Mouse (Mus musculus) mesoderm, embryonic 11.5 days (tissue): Measurements from ENCODE around the gene Sparcl1.

ENCODE experiments used
- DNase-seq: peaks from one replicate; pipeline ENCODE4 v3.0.0-alpha.2; 2012; ENCODE audit warnings: low read depth, low spot score

The Sparcl1 gene

GRCm38 (mm10) chr5:104113491-104114172 is at the start of gene Sparcl1:
TSS of gene Sparcl1 (minus strand) at chr5:104113733.
- peak; percentile 56 for DNase-seq

- no peak for DNase-seq
Measured at GRCm38 (mm10) chr5:104161390-104161789, 47.9 kb upstream of the Sparcl1 start.

DNA sequence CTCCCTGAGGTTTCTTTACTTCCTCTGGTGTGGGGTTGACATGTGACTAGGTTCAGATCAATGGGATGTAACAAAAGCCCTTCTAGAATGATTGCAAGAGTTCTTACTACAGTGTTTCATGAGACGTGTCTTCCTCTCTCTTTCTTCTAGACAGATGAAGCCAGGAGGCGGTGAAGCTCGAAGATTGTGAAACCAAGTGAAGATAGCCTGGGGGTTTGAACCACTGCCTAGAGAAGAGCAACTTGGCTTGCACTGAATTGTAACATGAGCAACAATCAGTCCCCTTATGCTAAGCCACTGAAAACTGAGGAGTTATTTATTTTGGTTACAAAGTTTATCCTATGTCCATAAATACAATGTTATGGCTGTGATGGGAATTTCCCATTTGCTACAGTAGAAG is 47.0 kb upstream of the Sparcl1 start:
- DNase-seq: no peak

DNA sequence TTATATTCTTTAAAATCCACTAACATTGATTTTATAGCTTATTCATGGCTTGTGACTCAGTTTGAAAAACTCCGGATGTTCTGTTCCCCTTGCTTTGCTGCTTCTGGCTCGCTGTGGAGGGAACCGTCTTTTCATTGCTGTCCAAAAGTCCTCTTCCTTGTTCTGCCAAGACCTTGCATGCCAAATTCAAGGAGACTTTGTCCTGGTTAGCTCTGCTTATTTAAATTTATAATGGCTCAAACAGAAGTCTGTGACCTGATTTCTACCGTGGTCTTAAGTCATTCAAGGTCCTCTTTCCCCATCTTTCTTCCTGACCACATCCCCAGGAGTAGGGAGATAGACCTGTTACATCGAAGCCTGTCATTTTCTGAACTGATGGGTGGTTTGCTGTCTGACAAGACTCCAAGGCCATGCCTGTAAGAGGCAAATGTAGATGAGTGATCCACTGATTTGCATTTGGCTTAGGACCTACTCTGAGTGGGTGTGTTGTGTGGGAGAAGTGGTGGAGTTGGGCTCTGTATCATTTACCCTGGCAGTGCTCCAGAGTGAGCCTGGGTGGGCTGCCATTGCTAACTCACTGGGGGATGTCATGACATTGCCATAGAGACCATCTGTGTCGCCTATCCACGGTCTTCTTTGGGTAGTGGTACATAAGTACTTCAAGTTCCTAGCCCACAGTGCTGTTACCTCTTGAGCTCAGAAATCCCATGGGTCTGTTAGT is 45.0 kb upstream of the Sparcl1 start:
- no peak for DNase-seq

DNA sequence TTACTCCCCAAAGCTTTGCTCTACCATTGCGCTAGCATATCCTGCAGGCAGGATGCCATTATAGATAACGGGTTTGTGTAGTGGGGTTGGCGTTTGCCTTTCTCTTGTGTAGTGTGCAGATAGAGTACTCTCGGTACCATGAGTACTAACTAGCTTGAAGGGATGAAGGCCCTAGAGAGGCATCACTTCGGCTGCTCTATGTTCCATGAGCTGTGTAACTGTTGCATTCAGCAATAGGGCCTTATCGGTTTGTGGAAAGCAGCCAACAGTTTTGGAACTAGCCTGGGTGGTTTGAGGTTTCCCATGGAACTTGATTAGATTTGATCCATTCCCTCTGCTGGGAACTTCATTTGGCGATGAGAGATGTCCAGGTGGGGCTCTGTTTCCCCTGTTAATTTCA is 44.2 kb upstream of the Sparcl1 start:
- DNase-seq: no peak

DNA sequence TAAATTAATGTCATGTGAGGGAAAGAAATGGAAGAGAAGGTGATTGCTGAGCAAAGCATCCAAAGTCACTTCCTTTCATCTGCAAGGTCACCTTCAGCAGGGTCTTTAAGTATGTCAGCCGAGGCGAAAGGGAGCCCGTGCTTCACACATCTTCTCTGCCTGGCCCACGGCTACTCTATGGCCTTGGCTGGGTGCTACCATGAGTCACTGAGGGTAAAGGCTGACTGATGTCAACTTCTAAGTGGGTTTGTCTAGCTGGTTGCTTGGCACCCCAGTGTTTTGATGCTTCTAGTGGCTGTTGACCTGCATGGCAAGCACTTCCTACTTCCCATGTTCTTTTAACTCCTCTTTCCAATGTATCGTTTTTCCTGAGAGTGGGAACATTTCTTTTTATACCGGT is 36.7 kb upstream of the Sparcl1 start:
- DNase-seq: no peak

GRCm38 (mm10) chr5:104149349-104149748 is 35.8 kb upstream of the Sparcl1 start:
- DNase-seq: peak; percentile 24

DNA sequence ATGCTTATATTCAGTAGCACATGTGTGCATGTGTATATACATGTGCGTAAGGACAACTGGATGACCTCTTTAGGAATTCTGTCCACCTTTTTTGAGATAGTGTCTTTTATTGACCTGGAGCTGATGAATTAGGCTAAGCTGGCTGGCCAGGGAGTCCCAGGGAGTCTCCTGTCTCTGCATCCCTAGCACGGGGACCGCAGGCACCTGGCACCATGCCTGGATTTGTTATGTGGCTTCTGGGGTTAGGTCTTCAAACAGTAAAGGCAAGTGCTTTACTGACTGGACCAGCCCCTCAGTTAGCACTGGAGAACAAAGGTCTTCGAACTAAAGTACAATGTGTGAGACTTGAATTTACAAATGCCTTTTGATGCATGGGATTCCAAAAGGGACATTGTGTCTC is 30.5 kb upstream of the Sparcl1 start:
- DNase-seq: no peak

DNA sequence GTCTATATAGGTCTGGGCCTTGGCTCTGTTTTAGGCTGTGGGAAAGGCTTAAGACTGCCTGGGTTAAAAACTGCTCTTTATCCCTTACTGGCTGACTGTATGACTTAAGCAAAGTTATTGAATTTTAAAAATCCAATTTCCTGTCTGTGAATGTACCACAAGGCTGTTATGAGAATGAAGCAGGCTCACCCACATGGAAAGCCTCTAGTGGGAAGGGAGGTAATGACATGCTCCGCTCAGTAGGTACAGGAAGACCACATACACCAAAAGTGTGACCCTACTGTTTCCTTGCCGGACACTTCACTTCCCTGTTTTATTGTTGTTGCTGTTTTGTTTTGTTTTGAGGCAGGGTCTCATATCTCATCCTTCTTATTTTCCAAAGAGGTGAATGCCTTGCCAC is 27.5 kb upstream of the Sparcl1 start:
- no peak for DNase-seq

- no peak for DNase-seq
Measured at GRCm38 (mm10) chr5:104137920-104138541, 24.5 kb upstream of the Sparcl1 start.

DNA sequence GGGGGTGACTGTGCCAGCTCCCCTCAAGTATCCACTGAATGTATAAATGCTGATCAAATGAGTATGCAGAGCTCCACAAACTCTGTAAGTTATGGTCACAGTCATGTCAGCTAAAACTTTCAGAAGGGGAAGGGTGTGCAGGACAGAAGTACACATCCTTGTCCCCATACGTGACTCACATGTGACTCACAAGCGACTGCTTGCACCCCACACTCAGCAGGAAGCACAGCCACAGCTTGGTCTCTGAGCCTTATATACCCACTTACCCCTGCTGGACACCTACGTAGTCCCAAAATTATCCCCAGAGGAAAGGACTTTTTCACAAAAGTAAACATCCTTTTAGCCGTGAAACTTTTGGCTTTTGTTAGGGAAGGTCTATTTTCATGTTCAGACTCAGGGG is 20.2 kb upstream of the Sparcl1 start:
- DNase-seq: no peak

GRCm38 (mm10) chr5:104131544-104131943 is 18.0 kb upstream of the Sparcl1 start:
- peak; percentile 28 for DNase-seq

DNA sequence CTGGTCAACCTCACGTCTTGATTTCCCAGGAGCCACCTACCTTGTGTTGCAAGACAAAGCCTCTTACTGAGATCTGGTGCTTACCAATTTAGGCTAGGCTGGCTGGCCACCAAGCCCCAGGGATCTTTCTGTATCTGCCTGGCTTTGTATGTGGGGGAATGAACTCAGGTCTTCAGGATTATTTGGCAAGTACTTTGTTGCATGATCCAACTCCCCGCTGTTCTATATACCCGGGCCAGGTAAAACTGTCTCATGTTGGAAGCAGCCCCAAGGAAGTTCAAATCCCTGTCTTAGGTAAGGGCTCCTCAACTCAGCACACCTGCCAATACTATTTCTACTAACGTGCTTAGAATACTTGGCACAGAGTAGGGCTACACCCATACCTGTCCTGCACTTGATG is 17.4 kb upstream of the Sparcl1 start:
- DNase-seq: no peak

GRCm38 (mm10) chr5:104128281-104129031 is 14.9 kb upstream of the Sparcl1 start:
- peak; percentile 77 for DNase-seq

GRCm38 (mm10) chr5:104127351-104127750 is 13.8 kb upstream of the Sparcl1 start:
- no peak for DNase-seq

DNA sequence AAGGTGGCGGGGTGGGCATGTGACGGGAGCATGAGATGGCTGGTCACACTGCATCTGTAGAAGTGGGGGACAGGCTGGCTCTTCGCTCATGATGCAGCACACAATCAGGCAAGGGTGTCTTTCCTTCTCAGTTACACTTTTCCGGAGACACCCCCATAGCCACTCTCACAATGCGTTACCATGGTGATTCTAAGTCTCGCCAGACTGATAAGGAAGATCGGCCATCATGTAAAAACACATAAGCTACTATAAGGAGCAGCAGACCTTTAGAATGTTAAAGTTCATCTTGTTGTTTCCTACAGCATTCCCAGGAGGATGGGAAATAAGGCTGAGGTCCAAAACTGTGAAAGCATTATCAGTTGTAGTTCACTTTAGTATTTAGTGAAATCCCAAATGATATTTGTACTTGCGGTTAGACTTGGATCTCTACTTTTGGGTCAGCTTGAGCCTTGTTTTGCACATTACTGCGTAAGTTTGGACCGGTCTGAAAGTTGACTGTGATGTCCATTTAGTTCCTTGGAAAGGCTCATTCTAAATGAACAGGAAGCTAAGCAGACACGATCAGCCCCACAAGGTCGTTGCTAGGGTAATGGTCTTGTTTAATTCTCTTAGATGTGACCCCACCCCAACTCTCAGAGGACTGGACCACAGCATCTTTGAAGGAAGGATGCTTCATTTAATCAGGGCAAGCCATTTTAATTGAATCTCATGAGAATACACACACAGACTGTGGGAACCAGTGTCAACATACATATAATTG is 13.2 kb upstream of the Sparcl1 start:
- no peak for DNase-seq

GRCm38 (mm10) chr5:104124016-104124658 is 10.6 kb upstream of the Sparcl1 start:
- no peak for DNase-seq

- DNase-seq: no peak
Measured at GRCm38 (mm10) chr5:104115890-104116289, 2.4 kb upstream of the Sparcl1 start.

GRCm38 (mm10) chr5:104115118-104115517 is 1.6 kb upstream of the Sparcl1 start:
- peak; percentile 44 for DNase-seq

GRCm38 (mm10) chr5:104112511-104112910 is 1.0 kb downstream of the Sparcl1 start:
- no peak for DNase-seq

DNA sequence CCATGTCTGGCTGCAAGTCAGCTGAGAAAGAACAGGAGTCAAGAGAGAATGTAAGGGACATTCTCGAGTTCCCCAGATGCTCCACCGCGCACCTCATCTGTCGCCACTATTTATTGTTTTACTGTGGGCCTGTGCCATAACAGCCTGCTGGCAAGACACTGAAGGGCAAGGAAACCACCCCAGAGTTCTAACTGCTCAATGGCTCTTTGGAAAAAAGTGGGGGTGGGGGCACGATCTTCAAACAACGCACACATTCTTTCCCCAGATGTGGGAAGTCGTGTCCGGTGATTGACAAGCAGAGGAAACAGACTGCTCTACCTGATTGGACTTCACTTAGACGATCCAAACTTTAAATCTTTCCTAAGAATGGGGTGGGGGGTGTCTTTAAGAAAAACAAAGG is 1.5 kb downstream of the Sparcl1 start:
- DNase-seq: peak; percentile 77
